Mouse (Mus musculus): ENCODE results near the gene Tpx2. TPM values are rescaled to one million over a fixed set of nuclear protein-coding genes. Genes with fewer than 3 reads are reported as not detected.
A peak's percentile ranks its signal among the peaks of the same experiment; 100 is the strongest.

The Tpx2 gene
- polyA plus RNA-seq, 1 experiment from 2014 or later: 27.5 TPM

GRCm38 (mm10) chr2:152817596-152818291 is 30.0 kb upstream of the Tpx2 start:
- Histone ChIP-seq H3K4me1 (ENCODE audit: control insufficient read depth, insufficient read depth, low read length) (peaks cover 28% of the 10 kb centered on the region), H3K4me2 (ENCODE audit: low read length) (no peak overlapping the region), H3K27me3 (ENCODE audit: control insufficient read depth, insufficient read depth, low read length) (no peaks in the 10 kb centered on the region), H3K36me3 (ENCODE audit: control insufficient read depth, insufficient read depth, low read length) (peaks cover 12% of the 10 kb centered on the region), H3K4me3 (replicated peaks; ENCODE audit: low read depth, low read length) (no peak overlapping the region), H3K9me3 (ENCODE audit: control insufficient read depth, low read length) (no peaks in the 10 kb centered on the region), H3K9ac (replicated peaks; ENCODE audit: low read length) (no peak overlapping the region), H3K27ac (replicated peaks; ENCODE audit: low read depth, low read length) (no peak overlapping the region)
- 60% methylated on average over 6 of the region's 6 CpGs for WGBS
- DNase-seq (peak; percentile 54), ATAC-seq (ENCODE audit: low FRiP score, low TSS enrichment) (no peak)

- DNase-seq (no peak), ATAC-seq (ENCODE audit: low FRiP score, low TSS enrichment) (no peak)
- WGBS: 43% methylated on average over 5 of the region's 5 CpGs
- no peaks in the 10 kb centered on the region for H3K27me3 ChIP-seq (ENCODE audit: control insufficient read depth, insufficient read depth, low read length)
- H3K36me3 ChIP-seq (ENCODE audit: control insufficient read depth, insufficient read depth, low read length): peaks cover 12% of the 10 kb centered on the region
- H3K9me3 ChIP-seq (ENCODE audit: control insufficient read depth, low read length): no peaks in the 10 kb centered on the region
- H3K9ac ChIP-seq (replicated peaks; ENCODE audit: low read length): no peak overlapping the region
- peaks cover 28% of the 10 kb centered on the region for H3K4me1 ChIP-seq (ENCODE audit: control insufficient read depth, insufficient read depth, low read length)
- no peak overlapping the region for H3K27ac ChIP-seq (replicated peaks; ENCODE audit: low read depth, low read length)
- no peak overlapping the region for H3K4me2 ChIP-seq (ENCODE audit: low read length)
- H3K4me3 ChIP-seq (replicated peaks; ENCODE audit: low read depth, low read length): no peak overlapping the region
Observed at GRCm38 (mm10) chr2:152818679-152819078, 29.1 kb upstream of the Tpx2 start.

- no peak overlapping the region for H3K27ac ChIP-seq (replicated peaks; ENCODE audit: low read depth, low read length)
- peaks cover 32% of the 10 kb centered on the region for H3K4me1 ChIP-seq (ENCODE audit: control insufficient read depth, insufficient read depth, low read length)
- no peak for ATAC-seq (ENCODE audit: low FRiP score, low TSS enrichment)
- H3K9me3 ChIP-seq (ENCODE audit: control insufficient read depth, low read length): no peaks in the 10 kb centered on the region
- H3K9ac ChIP-seq (replicated peaks; ENCODE audit: low read length): no peak overlapping the region
- no peak overlapping the region for H3K4me2 ChIP-seq (ENCODE audit: low read length)
- H3K27me3 ChIP-seq (ENCODE audit: control insufficient read depth, insufficient read depth, low read length): no peaks in the 10 kb centered on the region
- no peak for DNase-seq
- H3K4me3 ChIP-seq (replicated peaks; ENCODE audit: low read depth, low read length): no peak overlapping the region
- H3K36me3 ChIP-seq (ENCODE audit: control insufficient read depth, insufficient read depth, low read length): peaks cover 14% of the 10 kb centered on the region
- WGBS: 94% methylated on average over 3 of the region's 3 CpGs
Observed at GRCm38 (mm10) chr2:152819097-152819624, 28.6 kb upstream of the Tpx2 start.

- Histone ChIP-seq H3K4me1 (ENCODE audit: control insufficient read depth, insufficient read depth, low read length) (peaks cover 38% of the 10 kb centered on the region), H3K9me3 (ENCODE audit: control insufficient read depth, low read length) (no peaks in the 10 kb centered on the region), H3K4me3 (replicated peaks; ENCODE audit: low read depth, low read length) (no peak overlapping the region), H3K4me2 (ENCODE audit: low read length) (no peak overlapping the region), H3K27me3 (ENCODE audit: control insufficient read depth, insufficient read depth, low read length) (no peaks in the 10 kb centered on the region), H3K36me3 (ENCODE audit: control insufficient read depth, insufficient read depth, low read length) (peaks cover 16% of the 10 kb centered on the region), H3K9ac (replicated peaks; ENCODE audit: low read length) (no peak overlapping the region), H3K27ac (replicated peaks; ENCODE audit: low read depth, low read length) (no peak overlapping the region)
- ATAC-seq (ENCODE audit: low FRiP score, low TSS enrichment): no peak
- no peak for DNase-seq
- whole genome bisulfite sequencing: 71% methylated on average over 4 of the region's 4 CpGs
Observed at GRCm38 (mm10) chr2:152819926-152820325, 27.8 kb upstream of the Tpx2 start.

- Histone ChIP-seq H3K4me1 (ENCODE audit: control insufficient read depth, insufficient read depth, low read length) (peaks cover 42% of the 10 kb centered on the region), H3K4me3 (replicated peaks; ENCODE audit: low read depth, low read length) (no peak overlapping the region), H3K9ac (replicated peaks; ENCODE audit: low read length) (no peak overlapping the region), H3K9me3 (ENCODE audit: control insufficient read depth, low read length) (no peaks in the 10 kb centered on the region), H3K36me3 (ENCODE audit: control insufficient read depth, insufficient read depth, low read length) (peaks cover 21% of the 10 kb centered on the region), H3K27me3 (ENCODE audit: control insufficient read depth, insufficient read depth, low read length) (no peaks in the 10 kb centered on the region), H3K4me2 (ENCODE audit: low read length) (no peak overlapping the region), H3K27ac (replicated peaks; ENCODE audit: low read depth, low read length) (no peak overlapping the region)
- ATAC-seq (ENCODE audit: low FRiP score, low TSS enrichment): no peak
- DNase-seq: peak; percentile 26
- 5% methylated on average over 2 of the region's 2 CpGs for whole genome bisulfite sequencing
Observed at GRCm38 (mm10) chr2:152820369-152820768, 27.4 kb upstream of the Tpx2 start.

GRCm38 (mm10) chr2:152821023-152821422 is 26.7 kb upstream of the Tpx2 start:
- ATAC-seq (ENCODE audit: low FRiP score, low TSS enrichment) (no peak), DNase-seq (no peak)
- Histone ChIP-seq H3K9me3 (ENCODE audit: control insufficient read depth, low read length) (no peaks in the 10 kb centered on the region), H3K4me1 (ENCODE audit: control insufficient read depth, insufficient read depth, low read length) (peaks cover 49% of the 10 kb centered on the region), H3K4me3 (replicated peaks; ENCODE audit: low read depth, low read length) (no peak overlapping the region), H3K27me3 (ENCODE audit: control insufficient read depth, insufficient read depth, low read length) (no peaks in the 10 kb centered on the region), H3K4me2 (ENCODE audit: low read length) (no peak overlapping the region), H3K9ac (replicated peaks; ENCODE audit: low read length) (no peak overlapping the region), H3K27ac (replicated peaks; ENCODE audit: low read depth, low read length) (no peak overlapping the region), H3K36me3 (ENCODE audit: control insufficient read depth, insufficient read depth, low read length) (peaks cover 26% of the 10 kb centered on the region)
- 71% methylated on average over 5 of the region's 5 CpGs for WGBS

- ATAC-seq (ENCODE audit: low FRiP score, low TSS enrichment) (no peak), DNase-seq (no peak)
- no peak overlapping the region for H3K4me3 ChIP-seq (replicated peaks; ENCODE audit: low read depth, low read length)
Observed at GRCm38 (mm10) chr2:152821566-152821965, 26.2 kb upstream of the Tpx2 start.

GRCm38 (mm10) chr2:152823770-152824169 is 24.0 kb upstream of the Tpx2 start:
- Histone ChIP-seq H3K36me3 (ENCODE audit: control insufficient read depth, insufficient read depth, low read length) (peaks cover 29% of the 10 kb centered on the region), H3K4me1 (ENCODE audit: control insufficient read depth, insufficient read depth, low read length) (peaks cover 61% of the 10 kb centered on the region), H3K4me3 (replicated peaks; ENCODE audit: low read depth, low read length) (no peak overlapping the region), H3K9me3 (ENCODE audit: control insufficient read depth, low read length) (no peaks in the 10 kb centered on the region), H3K27ac (replicated peaks; ENCODE audit: low read depth, low read length) (no peak overlapping the region), H3K27me3 (ENCODE audit: control insufficient read depth, insufficient read depth, low read length) (no peaks in the 10 kb centered on the region), H3K9ac (replicated peaks; ENCODE audit: low read length) (no peak overlapping the region), H3K4me2 (ENCODE audit: low read length) (no peak overlapping the region)
- 98% methylated on average over 1 of the region's 1 CpGs for WGBS
- DNase-seq (no peak), ATAC-seq (ENCODE audit: low FRiP score, low TSS enrichment) (no peak)

More at GRCm38 (mm10) chr2:152821566-152821965, 26.2 kb upstream of the Tpx2 start:
- Histone ChIP-seq H3K4me2 (ENCODE audit: low read length) (no peak overlapping the region), H3K27me3 (ENCODE audit: control insufficient read depth, insufficient read depth, low read length) (no peaks in the 10 kb centered on the region), H3K36me3 (ENCODE audit: control insufficient read depth, insufficient read depth, low read length) (peaks cover 27% of the 10 kb centered on the region), H3K9ac (replicated peaks; ENCODE audit: low read length) (no peak overlapping the region), H3K9me3 (ENCODE audit: control insufficient read depth, low read length) (no peaks in the 10 kb centered on the region), H3K27ac (replicated peaks; ENCODE audit: low read depth, low read length) (no peak overlapping the region), H3K4me1 (ENCODE audit: control insufficient read depth, insufficient read depth, low read length) (peaks cover 51% of the 10 kb centered on the region)

Measured in midbrain, embryonic 14.5 days (tissue).